Mouse (Mus musculus) stomach, embryonic 14.5 days (tissue): ENCODE measurements at regions not wholly inside any gene's neighbourhood (a gene's known extent, or its start where the extent isn't known, plus 50 kb on each side); places are given as distances from the start of the nearest gene placed in this dataset.

ENCODE experiments used
- ATAC-seq: fragments of 200-750 bp; cut with Nextera tagmentation; 2 replicates; pipeline ENCODE4 v1.8.0; 2017; ENCODE audit warnings: low read depth, moderate TSS enrichment; ENCODE audit not compliant: insufficient number of reproducible peaks, insufficient read depth, low FRiP score
- H3K27ac ChIP-seq: fragments of 300-500 bp; sonication (generic); 2 replicates; pipeline ENCODE4 v1.5.1; 2014; ENCODE audit warnings: mild to moderate bottlenecking, low read length, moderate library complexity, mixed read lengths
- H3K27me3 ChIP-seq: fragments of 300-500 bp; sonication (generic); 2 replicates; pipeline ENCODE4 v1.6.1; 2014; ENCODE audit warnings: low read length, control low read depth, mixed read lengths; ENCODE audit not compliant: control insufficient read depth, insufficient read depth
- H3K36me3 ChIP-seq: fragments of 300-500 bp; sonication (generic); 2 replicates; pipeline ENCODE4 v1.6.1; 2014; ENCODE audit warnings: mild to moderate bottlenecking, control low read depth, low read length, moderate library complexity, mixed read lengths; ENCODE audit not compliant: control insufficient read depth, insufficient read depth
- H3K4me1 ChIP-seq: fragments of 300-500 bp; sonication (generic); 2 replicates; pipeline ENCODE4 v1.6.1; 2014; ENCODE audit warnings: low read length, control low read depth, mixed read lengths; ENCODE audit not compliant: control insufficient read depth, insufficient read depth
- H3K4me2 ChIP-seq: fragments of 300-500 bp; sonication (generic); replicated peaks from 2 replicates; pipeline ENCODE4 v1.6.1; 2014; ENCODE audit warnings: low read depth, low read length, control low read depth
- H3K4me3 ChIP-seq: fragments of 300-500 bp; sonication (generic); 2 replicates; pipeline ENCODE4 v1.5.1; 2014; ENCODE audit warnings: low read depth, low read length, control low read depth
- H3K9ac ChIP-seq: fragments of 300-500 bp; sonication (generic); replicated peaks from 2 replicates; pipeline ENCODE4 v1.6.1; 2014; ENCODE audit warnings: low read depth, mild to moderate bottlenecking, control low read depth, low read length, moderate library complexity, mixed read lengths
- H3K9me3 ChIP-seq: fragments of 300-500 bp; sonication (generic); 2 replicates; pipeline ENCODE4 v1.6.1; 2016; ENCODE audit warnings: low read depth, low read length, control low read depth; ENCODE audit not compliant: control insufficient read depth
- WGBS: fragments of 180-500 bp; shearing (Covaris S2); extraction: QIAGEN DNeasy Blood & Tissue Kit; methylation state at CpG from one replicate; pipeline ENCODE4 v1.1.7; 2014; 5-methylcytosine and 5-hydroxymethylcytosine counted together

DNA sequence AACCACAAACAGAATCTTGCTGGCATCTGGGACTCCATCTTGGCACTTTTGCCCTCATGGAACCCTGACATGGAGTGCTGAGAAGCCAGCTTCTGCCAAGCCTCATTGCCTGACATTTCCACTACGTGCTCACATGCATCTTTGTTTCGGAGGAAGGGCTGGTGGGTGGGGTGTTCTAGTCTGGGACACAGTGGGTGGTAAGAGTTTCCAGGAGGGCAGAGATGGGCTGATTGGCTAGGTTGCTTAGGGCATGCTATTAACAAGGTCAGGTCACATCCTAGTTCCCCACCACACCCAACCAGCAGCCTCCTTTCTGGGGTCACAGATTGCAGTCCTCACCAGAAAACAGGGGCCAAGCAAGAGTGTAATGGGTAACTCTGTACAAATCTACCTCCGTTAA is 374.3 kb upstream of the Tnp1 start:
- WGBS = 89% methylated on average over 3 of the region's 3 CpGs

DNA sequence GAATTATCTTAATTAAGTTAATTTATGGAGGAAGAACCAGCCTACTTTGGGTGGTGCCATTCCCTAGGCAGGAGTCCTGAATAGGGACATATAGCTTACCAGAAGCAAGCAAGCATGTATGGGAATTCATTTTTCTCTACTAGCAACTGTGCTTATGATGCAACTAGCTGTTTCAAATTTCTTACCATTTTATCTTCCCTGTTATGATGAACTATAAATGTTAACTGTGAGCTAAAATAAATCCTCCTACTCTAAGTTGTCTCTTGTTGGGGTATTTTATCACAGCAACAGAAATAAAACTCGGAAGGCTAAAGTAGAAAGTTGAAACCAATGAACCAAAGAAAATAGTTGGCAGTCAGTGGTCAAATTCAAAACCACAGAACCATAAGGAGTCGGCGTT is 373.5 kb upstream of the Tnp1 start:
- 86% methylated on average over 3 of the region's 3 CpGs for WGBS
- no peak for ATAC-seq
- peaks cover 5% of the 10 kb centered on the region; the same call in 1 of the 2 replicates for H3K4me1 ChIP-seq

More for the DNA sequence above, 374.3 kb upstream of the Tnp1 start:
- Histone ChIP-seq H3K4me2 (no peak overlapping the region), H3K4me3 (no peak overlapping the region), H3K9me3 (no peaks in the 10 kb centered on the region), H3K36me3 (no peaks in the 10 kb centered on the region), H3K9ac (no peak overlapping the region), H3K4me1 (peaks cover 5% of the 10 kb centered on the region; the same call in 1 of the 2 replicates), H3K27ac (no peak overlapping the region), H3K27me3 (no peaks in the 10 kb centered on the region)
- no peak for ATAC-seq

DNA sequence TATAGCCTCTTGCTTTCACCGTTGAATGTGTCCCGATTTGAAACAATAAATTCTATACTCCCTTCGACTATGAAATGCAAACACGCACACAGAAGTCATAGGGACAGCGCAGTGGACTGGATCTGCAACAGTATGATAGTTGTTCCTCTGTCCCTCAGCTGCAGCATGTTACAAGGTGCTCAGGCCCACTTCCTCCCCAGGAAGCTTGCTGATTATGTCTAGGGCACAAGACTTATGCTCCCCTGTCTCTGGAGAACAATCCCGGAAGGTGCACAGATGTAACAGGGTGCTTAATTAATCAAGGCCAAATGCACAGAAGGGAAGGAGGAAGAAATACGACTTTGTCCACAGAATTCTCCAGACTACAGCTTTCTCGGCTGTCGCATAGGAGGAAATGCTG is 365.9 kb upstream of the Tnp1 start:
- H3K27me3 ChIP-seq = no peaks in the 10 kb centered on the region
- ATAC-seq = no peak
- no peak overlapping the region for H3K9ac ChIP-seq
- H3K36me3 ChIP-seq = no peaks in the 10 kb centered on the region
- H3K4me2 ChIP-seq = no peak overlapping the region
- no peak overlapping the region for H3K4me3 ChIP-seq
- no peaks in the 10 kb centered on the region for H3K4me1 ChIP-seq
- no peak overlapping the region for H3K27ac ChIP-seq
- 51% methylated on average over 9 of the region's 9 CpGs for WGBS
- H3K9me3 ChIP-seq = no peaks in the 10 kb centered on the region

More for the DNA sequence above, 373.5 kb upstream of the Tnp1 start:
- Histone ChIP-seq H3K9me3 (no peaks in the 10 kb centered on the region), H3K9ac (no peak overlapping the region), H3K27ac (no peak overlapping the region), H3K36me3 (no peaks in the 10 kb centered on the region), H3K4me3 (no peak overlapping the region), H3K4me2 (no peak overlapping the region), H3K27me3 (no peaks in the 10 kb centered on the region)

DNA sequence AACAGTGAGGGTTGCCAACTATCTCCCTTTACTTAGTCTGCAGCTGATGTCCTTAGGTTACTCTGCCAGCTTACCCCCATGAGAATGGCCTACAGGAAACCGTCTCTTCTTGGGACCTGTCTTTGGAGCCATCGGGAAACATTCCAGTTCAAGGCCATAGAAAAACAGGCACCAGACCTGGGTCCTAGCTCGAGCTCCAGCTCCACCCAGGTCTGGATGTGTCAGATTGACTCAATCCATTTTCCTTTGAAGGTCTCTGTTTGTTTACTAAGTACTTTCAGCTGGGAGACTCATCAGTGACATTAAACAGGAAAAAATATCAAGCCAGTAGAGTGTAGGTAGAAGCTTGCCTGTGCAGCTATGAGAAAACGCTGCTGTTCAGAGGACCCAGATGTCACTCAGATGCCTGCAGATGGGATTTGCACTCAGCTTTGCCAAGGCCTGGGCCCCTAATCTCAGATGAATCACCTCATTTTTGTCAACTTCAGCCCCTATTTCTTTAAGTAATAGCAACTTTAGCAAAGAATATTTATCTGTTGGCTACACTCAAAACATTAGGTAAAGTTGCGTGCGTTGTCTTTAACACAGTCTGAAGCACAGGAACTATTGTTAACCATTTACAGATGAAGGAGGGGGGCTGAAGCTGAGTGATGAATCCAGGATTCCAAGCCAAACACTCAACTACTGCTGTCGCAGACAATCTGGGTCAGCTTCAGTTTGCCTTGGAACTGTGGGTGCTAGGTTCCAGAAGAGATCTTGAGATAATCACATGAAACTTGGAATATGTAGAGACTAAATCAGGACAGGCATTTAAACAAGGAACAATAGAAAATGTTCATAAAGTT is 359.0 kb upstream of the Tnp1 start:
- no peak for ATAC-seq
- no peak overlapping the region for H3K9ac ChIP-seq
- no peaks in the 10 kb centered on the region for H3K36me3 ChIP-seq
- 57% methylated on average over 7 of the region's 7 CpGs for WGBS
- no peak overlapping the region for H3K4me2 ChIP-seq
- H3K4me3 ChIP-seq = no peak overlapping the region
- no peaks in the 10 kb centered on the region for H3K4me1 ChIP-seq
- H3K27me3 ChIP-seq = no peaks in the 10 kb centered on the region
- no peaks in the 10 kb centered on the region for H3K9me3 ChIP-seq
- H3K27ac ChIP-seq = no peak overlapping the region

DNA sequence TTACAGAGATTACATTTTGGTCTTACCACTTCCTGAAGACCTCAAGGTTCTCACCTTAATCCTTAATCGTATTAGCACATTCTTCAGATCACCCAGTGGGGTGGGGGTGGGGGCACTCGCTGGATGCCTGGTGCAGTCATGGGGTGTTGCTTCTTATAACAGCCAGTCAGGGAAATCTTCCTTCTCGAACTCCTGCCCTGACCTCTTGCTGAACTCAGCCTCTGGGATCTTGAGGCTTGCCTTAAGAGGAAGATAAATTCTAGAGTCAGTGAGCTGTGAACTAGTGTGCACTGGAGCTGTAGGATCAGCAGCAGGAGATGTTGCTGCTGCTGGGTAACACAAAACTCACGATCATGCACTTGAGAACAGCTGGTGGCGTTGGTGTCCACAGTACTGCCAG is 352.5 kb upstream of the Tnp1 start:
- no peaks in the 10 kb centered on the region for H3K36me3 ChIP-seq
- no peak overlapping the region for H3K27ac ChIP-seq
- no peak overlapping the region for H3K9ac ChIP-seq
- H3K27me3 ChIP-seq = no peaks in the 10 kb centered on the region
- 37% methylated on average over 5 of the region's 5 CpGs for WGBS
- peaks cover 22% of the 10 kb centered on the region for H3K4me1 ChIP-seq
- H3K9me3 ChIP-seq = no peaks in the 10 kb centered on the region
- ATAC-seq = no peak
- H3K4me2 ChIP-seq = no peak overlapping the region
- no peak overlapping the region for H3K4me3 ChIP-seq

DNA sequence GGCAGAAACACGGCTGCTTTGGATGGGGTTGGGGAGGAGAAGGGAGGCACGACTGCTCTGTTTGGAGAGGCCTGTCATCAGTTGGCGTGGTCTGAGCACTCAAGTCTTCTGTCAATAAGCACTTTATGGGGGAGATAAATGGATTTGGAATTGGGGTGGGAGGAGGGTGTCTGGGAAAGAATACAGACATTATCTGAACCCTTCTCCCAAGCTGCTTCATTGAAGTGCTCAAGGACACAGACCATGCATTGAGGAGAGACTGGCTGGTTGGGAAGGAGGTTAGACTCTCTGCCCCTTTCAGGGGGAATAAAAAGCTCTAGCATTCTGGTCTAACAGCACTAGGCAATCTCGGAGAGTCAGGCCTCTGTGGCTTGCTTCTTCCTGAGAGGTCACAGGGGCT is 350.1 kb upstream of the Tnp1 start:
- Histone ChIP-seq H3K36me3 (no peaks in the 10 kb centered on the region), H3K4me3 (no peak overlapping the region), H3K27me3 (no peaks in the 10 kb centered on the region), H3K9me3 (no peaks in the 10 kb centered on the region), H3K4me2 (no peak overlapping the region), H3K4me1 (peaks cover 40% of the 10 kb centered on the region), H3K9ac (no peak overlapping the region), H3K27ac (no peak overlapping the region)
- 36% methylated on average over 4 of the region's 4 CpGs for WGBS
- no peak for ATAC-seq

DNA sequence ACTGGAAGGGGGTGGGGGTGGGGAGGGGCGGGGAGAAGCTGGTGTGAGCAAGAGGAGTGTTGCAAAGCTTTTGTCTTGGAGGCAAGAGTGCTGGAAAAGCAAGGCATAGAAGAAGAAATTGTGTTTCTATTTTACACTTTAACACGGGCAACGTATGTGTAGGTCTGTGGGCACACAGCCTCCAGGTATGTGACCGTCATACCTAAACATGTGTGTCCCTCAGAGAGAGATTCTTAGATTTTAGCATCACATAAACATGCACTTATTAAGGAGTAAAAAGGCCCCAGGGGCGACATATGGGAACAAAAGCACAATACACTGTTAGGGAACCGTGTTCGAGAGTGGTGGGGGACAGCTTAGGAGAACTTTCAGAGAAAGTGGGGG is 348.6 kb upstream of the Tnp1 start:
- Histone ChIP-seq H3K27ac (peak overlapping the region; percentile 87; the same call in 1 of the 2 replicates), H3K4me3 (no peak overlapping the region), H3K4me2 (no peak overlapping the region), H3K9me3 (no peaks in the 10 kb centered on the region), H3K9ac (no peak overlapping the region), H3K27me3 (no peaks in the 10 kb centered on the region), H3K36me3 (no peaks in the 10 kb centered on the region), H3K4me1 (peaks cover 40% of the 10 kb centered on the region)
- no peak for ATAC-seq
- WGBS = 54% methylated on average over 7 of the region's 7 CpGs

DNA sequence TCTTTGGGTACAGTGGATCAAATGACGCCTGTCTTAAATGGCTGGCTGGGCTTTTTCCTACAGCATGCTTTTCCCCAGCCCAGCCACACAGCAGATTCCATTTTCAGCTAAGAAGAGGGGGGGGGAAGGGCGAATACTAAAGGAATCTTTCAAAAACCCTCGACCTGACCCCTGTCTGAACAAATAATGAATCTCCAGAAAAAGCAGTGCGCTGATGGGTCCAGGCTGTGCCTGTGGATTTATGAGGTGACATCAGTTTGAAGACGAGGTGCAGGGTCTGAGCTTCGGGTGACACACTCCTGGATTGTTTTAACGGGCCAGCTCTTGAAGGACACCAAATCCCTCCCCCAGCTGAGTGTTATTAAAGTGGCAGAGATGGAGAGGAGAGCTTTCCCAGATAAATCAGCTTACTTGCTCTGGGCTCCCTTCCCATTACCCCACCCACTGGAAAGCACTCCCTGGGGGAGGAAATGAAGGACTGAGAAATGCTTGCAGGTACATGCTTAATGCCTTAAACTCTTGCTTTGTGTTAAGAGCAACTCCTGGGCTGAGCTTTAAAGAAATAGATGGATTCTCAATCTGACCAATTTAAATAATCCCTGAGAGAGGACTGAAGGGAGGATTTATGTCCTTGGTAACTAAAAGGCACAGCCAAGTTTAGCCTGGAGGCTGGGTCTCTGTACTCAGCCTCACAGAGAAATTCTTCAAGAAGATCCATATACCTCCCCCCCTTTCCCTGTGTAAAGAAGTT is 348.0 kb upstream of the Tnp1 start:
- Histone ChIP-seq H3K4me1 (peaks cover 40% of the 10 kb centered on the region), H3K4me2 (no peak overlapping the region), H3K36me3 (no peaks in the 10 kb centered on the region), H3K27ac (peak overlapping the region; percentile 87), H3K27me3 (no peaks in the 10 kb centered on the region), H3K4me3 (no peak overlapping the region), H3K9me3 (no peaks in the 10 kb centered on the region), H3K9ac (no peak overlapping the region)
- ATAC-seq = peak; percentile 86
- WGBS = 1% methylated on average over 7 of the region's 7 CpGs
